Mouse (Mus musculus) ES-E14 (cell line): Measurements from ENCODE around the gene Dlgap1.

Experiments used
- CHD2 ChIP-seq: IDR thresholded peaks from 2 replicates; pipeline ENCODE4 v1.6.1; 2014; ENCODE audit warnings: mild to moderate bottlenecking, low read depth, low read length, inconsistent platforms
- HCFC1 ChIP-seq: IDR thresholded peaks from 2 replicates; pipeline ENCODE4 v1.6.1; 2012; ENCODE audit warnings: low read length, inconsistent platforms, borderline replicate concordance; ENCODE audit not compliant: insufficient read depth
- MAFK ChIP-seq: IDR thresholded peaks from 2 replicates; pipeline ENCODE4 v1.6.1; 2014; ENCODE audit warnings: mild to moderate bottlenecking, low read depth, low read length, inconsistent platforms; ENCODE audit not compliant: insufficient read depth
- ZC3H11A ChIP-seq: IDR thresholded peaks from 2 replicates; pipeline ENCODE4 v1.6.1; 2012; ENCODE audit warnings: low read depth, mild to moderate bottlenecking, inconsistent platforms, low read length, borderline replicate concordance
- ZNF384 ChIP-seq: IDR thresholded peaks from 2 replicates; pipeline ENCODE4 v1.6.1; 2012; ENCODE audit warnings: low read depth, low read length, inconsistent platforms

DNA sequence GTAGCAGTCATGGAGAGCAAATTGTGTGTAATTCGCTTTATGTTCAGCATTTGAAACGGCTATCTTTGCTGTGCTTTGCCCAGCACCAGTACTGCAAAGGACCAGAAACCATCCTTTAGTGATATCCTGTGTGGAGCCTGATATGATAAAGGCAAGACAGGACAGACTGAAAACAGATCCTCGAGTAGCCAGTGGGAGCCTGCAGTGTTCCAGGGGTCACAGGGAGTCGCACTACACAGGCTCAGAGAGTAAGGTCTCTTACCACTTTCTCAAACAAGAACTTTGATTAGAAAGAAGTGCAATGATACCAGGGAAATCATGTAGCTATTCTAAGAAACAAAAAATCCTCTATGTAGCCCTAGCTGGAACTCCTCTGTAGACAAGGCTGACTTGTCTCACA, 826.3 kb downstream of the Dlgap1 start:
- no peak for TF ChIP-seq CHD2
- TF ChIP-seq MAFK: no peak
- no peak for TF ChIP-seq ZNF384
- no peak for TF ChIP-seq HCFC1
- TF ChIP-seq ZC3H11A: no peak
